Mouse (Mus musculus): ENCODE measurements around the gene Sfrp2.

DNA sequence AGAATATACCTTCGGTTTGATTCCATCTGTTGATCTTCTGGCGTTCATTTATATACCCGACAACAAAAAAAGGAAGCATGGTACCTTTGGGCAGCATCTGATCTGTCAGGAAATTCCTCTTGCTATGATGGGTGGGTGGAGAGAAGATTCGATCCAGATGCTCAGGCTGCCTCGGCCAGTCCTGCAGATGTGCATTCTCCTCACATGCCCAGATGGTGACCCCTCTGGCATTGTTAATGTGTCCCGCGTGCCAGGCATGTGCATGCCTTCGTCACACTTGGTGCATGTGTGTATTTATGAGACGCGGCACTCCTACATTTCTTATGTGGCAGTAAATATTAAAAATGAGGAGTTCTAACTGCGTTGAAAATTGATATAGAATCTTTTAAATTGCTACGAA is 42.4 kb downstream of the Sfrp2 start:
- no peak for TF ChIP-seq CTCF (IDR thresholded peaks at IDR 0.05; ENCODE audit: borderline replicate concordance, control insufficient read depth, extremely low read depth, insufficient read depth, low read length, poor library complexity)
- TF ChIP-seq POLR2A (IDR thresholded peaks at IDR 0.05; ENCODE audit: control insufficient read depth, extremely low read depth, insufficient read depth, low read length, poor library complexity): no peak
